Mouse (Mus musculus): Measurements from ENCODE around the gene Muc5b. TPM values are rescaled to one million over a fixed set of nuclear protein-coding genes. Genes with fewer than 3 reads are reported as not detected.

Muc5b gene
- polyA plus RNA-seq, 1 experiment from 2014 or later = not detected

DNA sequence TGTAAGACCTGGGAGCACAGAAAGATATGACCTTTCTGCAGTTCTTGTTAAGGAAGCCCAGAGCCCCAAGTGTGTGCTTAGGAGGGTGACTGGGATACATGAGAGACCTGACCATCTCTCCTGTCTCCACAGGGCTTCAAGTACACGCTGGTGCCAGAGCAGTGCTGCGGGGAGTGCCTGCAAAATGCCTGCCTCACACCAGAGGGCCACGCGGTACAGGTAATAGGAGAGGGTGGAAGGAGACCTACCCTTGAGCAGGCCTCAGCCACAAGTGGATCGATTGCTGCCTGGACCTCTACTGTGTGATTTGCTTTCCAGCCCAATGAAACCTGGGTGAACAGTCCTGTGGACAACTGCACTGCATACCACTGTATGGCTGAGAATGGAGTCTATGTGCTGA is 31.7 kb downstream of the Muc5b start:
- Histone ChIP-seq H3K27me3 (ENCODE audit: control insufficient read depth, insufficient read depth, low read depth, low read length) (no peaks in the 10 kb centered on the region; the same call in 1 of the 2 replicates), H3K9me3 (replicated peaks; ENCODE audit: control insufficient read depth, low read length) (no peaks in the 10 kb centered on the region), H3K4me1 (ENCODE audit: control insufficient read depth, low read depth, low read length) (no peaks in the 10 kb centered on the region), H3K36me3 (ENCODE audit: control insufficient read depth, insufficient read depth) (no peaks in the 10 kb centered on the region), H3K27ac (ENCODE audit: low read length) (no peak overlapping the region), H3K9ac (ENCODE audit: low read depth, low read length) (no peak overlapping the region), H3K4me2 (ENCODE audit: low read depth, low read length) (no peak overlapping the region), H3K4me3 (ENCODE audit: low read depth, low read length) (no peak overlapping the region)
- no peak for ATAC-seq (ENCODE audit: low read depth)
- 68% methylated on average over 5 of the region's 5 CpGs for WGBS (ENCODE audit: insufficient replicate concordance)

DNA sequence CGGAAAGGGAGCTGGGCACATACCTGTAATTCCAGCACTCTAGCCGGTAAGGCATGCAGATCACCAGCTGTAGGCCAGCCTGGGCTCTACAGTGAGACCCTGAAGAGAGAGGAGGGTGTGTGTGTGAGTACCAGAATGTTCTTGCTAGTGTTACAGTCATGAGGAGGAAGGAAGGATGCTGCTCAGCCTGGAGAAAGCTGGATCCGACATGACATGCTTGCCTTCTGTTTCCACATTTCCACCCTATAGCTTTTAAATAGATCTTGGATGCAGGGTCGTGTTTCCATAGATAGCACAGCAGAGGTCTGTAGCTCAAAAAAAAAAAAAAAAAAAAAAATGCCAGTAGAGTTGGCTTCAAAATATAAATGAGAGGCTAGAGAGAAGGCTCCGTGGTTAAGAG is 36.0 kb downstream of the Muc5b start:
- H3K4me1 ChIP-seq (ENCODE audit: control insufficient read depth, low read depth, low read length) = no peaks in the 10 kb centered on the region

DNA sequence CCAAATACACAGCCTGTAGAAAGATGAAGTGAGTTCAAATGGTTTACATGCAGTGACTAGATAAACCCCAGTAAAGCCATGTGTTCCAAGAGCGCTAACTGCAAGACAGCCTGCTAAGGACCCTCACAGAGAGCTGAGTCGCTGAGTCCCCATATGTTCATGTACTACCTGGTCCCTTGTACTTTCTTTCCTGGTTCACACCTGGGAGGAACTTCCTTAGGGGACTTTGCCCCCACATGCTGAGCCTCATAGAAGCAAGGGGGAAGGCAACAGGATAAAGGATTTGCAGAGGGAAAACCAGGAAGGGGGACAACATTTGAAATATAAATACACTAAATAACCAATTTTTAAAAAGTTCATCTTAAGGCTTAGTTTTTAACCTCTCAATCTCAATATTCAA is 39.9 kb downstream of the Muc5b start:
- Histone ChIP-seq H3K27ac (ENCODE audit: low read length) (no peak overlapping the region), H3K4me2 (ENCODE audit: low read depth, low read length) (no peak overlapping the region), H3K36me3 (ENCODE audit: control insufficient read depth, insufficient read depth) (peaks cover 13% of the 10 kb centered on the region), H3K4me1 (ENCODE audit: control insufficient read depth, low read depth, low read length) (no peaks in the 10 kb centered on the region), H3K9ac (ENCODE audit: low read depth, low read length) (no peak overlapping the region), H3K4me3 (ENCODE audit: low read depth, low read length) (no peak overlapping the region), H3K9me3 (replicated peaks; ENCODE audit: control insufficient read depth, low read length) (no peaks in the 10 kb centered on the region), H3K27me3 (ENCODE audit: control insufficient read depth, insufficient read depth, low read depth, low read length) (no peaks in the 10 kb centered on the region)
- WGBS (ENCODE audit: insufficient replicate concordance) = 77% methylated on average over 2 of the region's 2 CpGs
- ATAC-seq (ENCODE audit: low read depth) = no peak

More for the DNA sequence above, 36.0 kb downstream of the Muc5b start:
- Histone ChIP-seq H3K27me3 (ENCODE audit: control insufficient read depth, insufficient read depth, low read depth, low read length) (no peaks in the 10 kb centered on the region), H3K4me2 (ENCODE audit: low read depth, low read length) (no peak overlapping the region), H3K9me3 (replicated peaks; ENCODE audit: control insufficient read depth, low read length) (no peaks in the 10 kb centered on the region), H3K27ac (ENCODE audit: low read length) (no peak overlapping the region), H3K36me3 (ENCODE audit: control insufficient read depth, insufficient read depth) (no peaks in the 10 kb centered on the region), H3K4me3 (ENCODE audit: low read depth, low read length) (no peak overlapping the region), H3K9ac (ENCODE audit: low read depth, low read length) (no peak overlapping the region)
- no peak for ATAC-seq (ENCODE audit: low read depth)
- WGBS (ENCODE audit: insufficient replicate concordance) = 74% methylated on average over 5 of the region's 5 CpGs

DNA sequence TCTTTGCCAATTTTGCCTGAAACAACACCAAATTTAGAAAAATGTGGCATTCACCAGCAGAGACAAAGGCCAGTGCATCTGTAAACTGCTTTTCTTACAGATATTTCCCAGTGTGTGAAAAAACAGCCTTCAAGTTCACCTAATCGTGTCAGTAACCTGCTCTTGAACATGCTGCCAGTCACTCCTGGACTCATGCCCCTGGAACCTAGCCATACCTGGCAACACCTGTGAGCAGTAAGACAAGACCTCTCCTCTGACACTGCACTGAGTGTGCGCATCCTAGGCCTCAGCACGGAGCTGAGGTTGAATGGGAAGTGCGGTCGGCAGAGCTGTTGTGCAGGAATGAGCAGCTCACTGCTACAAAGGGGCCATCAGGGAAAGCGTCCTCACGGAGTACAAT is 53.3 kb downstream of the Muc5b start:
- ATAC-seq (ENCODE audit: low read depth) = no peak
- WGBS (ENCODE audit: insufficient replicate concordance) = 91% methylated on average over 7 of the region's 7 CpGs
- Histone ChIP-seq H3K9me3 (replicated peaks; ENCODE audit: control insufficient read depth, low read length) (no peaks in the 10 kb centered on the region), H3K36me3 (ENCODE audit: control insufficient read depth, insufficient read depth) (peaks cover 44% of the 10 kb centered on the region), H3K4me3 (ENCODE audit: low read depth, low read length) (no peak overlapping the region), H3K27ac (ENCODE audit: low read length) (no peak overlapping the region), H3K9ac (ENCODE audit: low read depth, low read length) (no peak overlapping the region), H3K4me2 (ENCODE audit: low read depth, low read length) (no peak overlapping the region), H3K4me1 (ENCODE audit: control insufficient read depth, low read depth, low read length) (no peaks in the 10 kb centered on the region), H3K27me3 (ENCODE audit: control insufficient read depth, insufficient read depth, low read depth, low read length) (no peaks in the 10 kb centered on the region)

DNA sequence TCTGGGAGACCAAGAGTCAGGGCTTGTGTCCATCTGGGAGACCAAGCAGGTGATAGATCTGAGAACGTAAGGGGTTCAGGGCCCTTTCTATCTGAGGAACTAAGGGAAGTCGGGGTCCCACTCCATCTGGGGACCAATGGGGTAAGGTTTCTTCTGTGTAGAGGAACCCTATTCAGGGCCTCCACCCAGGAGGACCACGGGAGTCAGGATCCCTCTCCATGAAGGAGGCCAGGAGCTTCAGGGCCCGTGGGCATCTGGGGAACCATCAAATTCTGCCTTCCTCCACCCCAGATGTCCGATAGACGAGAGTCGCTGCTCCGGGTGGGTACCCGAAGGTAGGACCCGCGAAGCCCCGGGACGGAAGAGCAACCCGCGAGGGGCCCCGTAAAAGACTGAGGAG is 63.0 kb downstream of the Muc5b start:
- Histone ChIP-seq H3K36me3 (ENCODE audit: control insufficient read depth, insufficient read depth) (no peaks in the 10 kb centered on the region), H3K4me2 (ENCODE audit: low read depth, low read length) (peak overlapping the region; percentile 89), H3K9me3 (replicated peaks; ENCODE audit: control insufficient read depth, low read length) (no peaks in the 10 kb centered on the region), H3K4me1 (ENCODE audit: control insufficient read depth, low read depth, low read length) (peaks cover 20% of the 10 kb centered on the region), H3K27me3 (ENCODE audit: control insufficient read depth, insufficient read depth, low read depth, low read length) (peaks cover 6% of the 10 kb centered on the region), H3K9ac (ENCODE audit: low read depth, low read length) (peak overlapping the region; percentile 91), H3K27ac (ENCODE audit: low read length) (peak overlapping the region; percentile 79), H3K4me3 (ENCODE audit: low read depth, low read length) (peak overlapping the region; percentile 85)
- WGBS (ENCODE audit: insufficient replicate concordance) = 0% methylated on average over 16 of the region's 16 CpGs
- peak; percentile 48 for ATAC-seq (ENCODE audit: low read depth)

DNA sequence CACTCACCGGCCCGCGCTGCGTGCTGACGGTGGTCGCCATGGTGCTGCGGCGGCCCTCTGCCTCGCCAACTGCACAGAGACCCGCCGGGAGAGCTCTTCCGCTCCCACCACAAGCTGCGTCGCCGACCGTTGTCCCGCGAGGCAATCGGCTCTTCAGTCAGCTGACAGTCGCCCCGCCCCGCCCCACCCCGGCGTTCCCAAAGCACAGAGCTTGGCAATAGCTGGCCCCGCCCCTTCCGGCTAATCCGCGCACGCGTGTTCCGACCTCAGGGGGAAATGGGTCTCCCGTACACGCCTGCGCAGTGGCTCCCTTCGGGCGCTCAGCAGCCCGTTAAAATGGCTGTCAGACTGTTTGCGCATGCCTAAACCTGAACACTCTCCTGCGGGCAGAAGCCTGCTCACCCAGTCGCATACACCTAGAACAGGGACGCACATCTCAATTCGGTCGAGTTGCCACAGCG is 63.4 kb downstream of the Muc5b start:
- H3K4me1 ChIP-seq (ENCODE audit: control insufficient read depth, low read depth, low read length) = peaks cover 20% of the 10 kb centered on the region
- peak; percentile 98 for ATAC-seq (ENCODE audit: low read depth)
- H3K4me2 ChIP-seq (ENCODE audit: low read depth, low read length) = peak overlapping the region; percentile 89
- H3K36me3 ChIP-seq (ENCODE audit: control insufficient read depth, insufficient read depth) = no peaks in the 10 kb centered on the region
- H3K9me3 ChIP-seq (replicated peaks; ENCODE audit: control insufficient read depth, low read length) = no peaks in the 10 kb centered on the region
- H3K9ac ChIP-seq (ENCODE audit: low read depth, low read length) = peak overlapping the region; percentile 91
- peak overlapping the region; percentile 85 for H3K4me3 ChIP-seq (ENCODE audit: low read depth, low read length)
- peak overlapping the region; percentile 79 for H3K27ac ChIP-seq (ENCODE audit: low read length)
- H3K27me3 ChIP-seq (ENCODE audit: control insufficient read depth, insufficient read depth, low read depth, low read length) = peaks cover 6% of the 10 kb centered on the region
- WGBS (ENCODE audit: insufficient replicate concordance) = under 1% methylated on average over 44 of the region's 44 CpGs

DNA sequence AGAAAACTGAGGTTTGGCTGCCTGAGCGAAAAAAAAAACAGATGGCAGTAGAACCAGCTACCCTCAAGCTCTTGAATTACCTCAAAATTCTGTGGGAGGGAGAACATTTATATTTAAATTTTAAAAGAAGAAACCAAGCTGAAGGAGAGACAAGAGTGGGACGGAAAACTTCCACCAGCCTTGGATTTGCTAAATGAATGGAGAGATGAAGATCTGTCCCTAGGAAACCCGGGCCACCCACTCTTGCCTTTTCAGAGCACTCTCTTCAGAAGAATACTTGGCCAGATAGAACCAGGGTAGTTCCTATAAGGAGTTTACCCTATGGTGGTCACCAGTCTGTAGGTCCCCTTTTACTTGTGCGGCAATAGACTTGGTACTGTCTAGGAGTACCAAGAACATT is 63.9 kb downstream of the Muc5b start:
- Histone ChIP-seq H3K27ac (ENCODE audit: low read length) (no peak overlapping the region), H3K36me3 (ENCODE audit: control insufficient read depth, insufficient read depth) (no peaks in the 10 kb centered on the region), H3K4me1 (ENCODE audit: control insufficient read depth, low read depth, low read length) (peaks cover 20% of the 10 kb centered on the region), H3K4me3 (ENCODE audit: low read depth, low read length) (peak overlapping the region; percentile 85), H3K27me3 (ENCODE audit: control insufficient read depth, insufficient read depth, low read depth, low read length) (peaks cover 6% of the 10 kb centered on the region), H3K9me3 (replicated peaks; ENCODE audit: control insufficient read depth, low read length) (no peaks in the 10 kb centered on the region), H3K4me2 (ENCODE audit: low read depth, low read length) (peak overlapping the region; percentile 89), H3K9ac (ENCODE audit: low read depth, low read length) (peak overlapping the region; percentile 64)
- 76% methylated on average over 4 of the region's 4 CpGs for WGBS (ENCODE audit: insufficient replicate concordance)
- no peak for ATAC-seq (ENCODE audit: low read depth)

DNA sequence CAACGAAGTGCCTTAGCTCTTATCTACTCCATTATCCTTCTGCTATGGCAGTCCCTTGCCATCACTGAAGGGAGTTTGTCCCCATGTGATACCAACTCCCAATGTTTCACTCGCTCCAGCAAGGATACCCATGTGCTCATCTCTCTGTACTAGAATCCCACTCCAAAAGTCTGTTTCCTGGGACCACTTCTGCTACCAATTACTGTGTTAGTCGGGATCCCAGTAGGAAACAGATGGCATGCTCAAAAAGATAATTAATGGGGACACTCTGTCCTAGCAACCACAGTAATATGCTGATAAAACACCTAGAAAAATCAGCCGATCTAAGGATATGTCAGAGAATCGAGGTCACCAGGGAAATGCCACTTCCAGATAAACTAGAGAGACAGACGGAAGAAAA is 69.7 kb downstream of the Muc5b start:
- no peaks in the 10 kb centered on the region for H3K4me1 ChIP-seq (ENCODE audit: control insufficient read depth, low read depth, low read length)
- H3K4me2 ChIP-seq (ENCODE audit: low read depth, low read length) = no peak overlapping the region
- ATAC-seq (ENCODE audit: low read depth) = no peak
- WGBS (ENCODE audit: insufficient replicate concordance) = 46% methylated on average over 6 of the region's 6 CpGs
- H3K9ac ChIP-seq (ENCODE audit: low read depth, low read length) = no peak overlapping the region
- no peak overlapping the region for H3K27ac ChIP-seq (ENCODE audit: low read length)
- no peak overlapping the region for H3K4me3 ChIP-seq (ENCODE audit: low read depth, low read length)
- H3K36me3 ChIP-seq (ENCODE audit: control insufficient read depth, insufficient read depth) = no peaks in the 10 kb centered on the region
- no peaks in the 10 kb centered on the region for H3K9me3 ChIP-seq (replicated peaks; ENCODE audit: control insufficient read depth, low read length)
- peaks cover 11% of the 10 kb centered on the region for H3K27me3 ChIP-seq (ENCODE audit: control insufficient read depth, insufficient read depth, low read depth, low read length)

DNA sequence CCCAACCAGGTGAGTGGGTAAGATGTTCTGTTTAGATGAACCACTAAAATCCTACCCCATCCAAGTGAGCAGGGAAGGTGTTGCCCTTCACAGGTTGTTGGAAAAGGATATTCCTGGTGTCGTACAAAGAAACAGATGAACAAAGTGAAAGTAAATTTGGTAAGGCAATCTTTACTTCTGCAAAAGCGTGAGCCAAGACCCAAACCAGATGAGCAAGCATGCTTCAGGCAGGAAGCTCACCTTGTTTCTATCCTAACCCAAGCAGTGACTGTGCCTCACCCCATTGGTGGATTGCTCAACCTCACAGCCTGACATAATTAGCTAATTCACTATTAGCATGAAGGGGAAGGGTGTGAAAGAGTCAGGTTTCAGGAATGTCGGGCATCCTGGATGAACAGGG is 72.4 kb downstream of the Muc5b start:
- ATAC-seq (ENCODE audit: low read depth) = no peak
- H3K4me2 ChIP-seq (ENCODE audit: low read depth, low read length) = no peak overlapping the region
- H3K9me3 ChIP-seq (replicated peaks; ENCODE audit: control insufficient read depth, low read length) = no peaks in the 10 kb centered on the region
- no peak overlapping the region for H3K27ac ChIP-seq (ENCODE audit: low read length)
- no peak overlapping the region for H3K9ac ChIP-seq (ENCODE audit: low read depth, low read length)
- no peaks in the 10 kb centered on the region for H3K4me1 ChIP-seq (ENCODE audit: control insufficient read depth, low read depth, low read length)
- H3K4me3 ChIP-seq (ENCODE audit: low read depth, low read length) = no peak overlapping the region
- no peaks in the 10 kb centered on the region for H3K36me3 ChIP-seq (ENCODE audit: control insufficient read depth, insufficient read depth)
- peaks cover 5% of the 10 kb centered on the region for H3K27me3 ChIP-seq (ENCODE audit: control insufficient read depth, insufficient read depth, low read depth, low read length)
- 44% methylated on average over 3 of the region's 3 CpGs for WGBS (ENCODE audit: insufficient replicate concordance)

All from liver, embryonic 16.5 days (tissue).